Mouse (Mus musculus) limb, embryonic 10.5 days (tissue): ENCODE measurements around the gene Zbtb25. TPM values are rescaled to one million over a fixed set of nuclear protein-coding genes. Genes with fewer than 3 reads are reported as not detected.

Source experiments
- DNase-seq: peaks from one replicate; pipeline ENCODE4 v3.0.0-alpha.2; 2017; ENCODE audit warnings: low spot score
- H3K27ac ChIP-seq: fragments of 300-500 bp; sonication (generic); 2 replicates; pipeline ENCODE4 v1.5.1; 2016; ENCODE audit warnings: mild to moderate bottlenecking
- H3K27me3 ChIP-seq: fragments of 300-500 bp; sonication (generic); 2 replicates; pipeline ENCODE4 v1.6.1; 2016; ENCODE audit warnings: low read depth, mild to moderate bottlenecking; ENCODE audit not compliant: poor library complexity, severe bottlenecking
- H3K36me3 ChIP-seq: fragments of 300-500 bp; sonication (generic); 2 replicates; pipeline ENCODE4 v1.6.1; 2016; ENCODE audit warnings: mild to moderate bottlenecking, moderate library complexity
- H3K4me1 ChIP-seq: fragments of 300-500 bp; sonication (generic); 2 replicates; pipeline ENCODE4 v1.6.1; 2016
- H3K4me3 ChIP-seq: fragments of 300-500 bp; sonication (generic); 2 replicates; pipeline ENCODE4 v1.5.1; 2016; ENCODE audit warnings: mild to moderate bottlenecking, moderate library complexity
- H3K9me3 ChIP-seq: fragments of 300-500 bp; sonication (generic); replicated peaks from 2 replicates; pipeline ENCODE4 v1.6.1; 2016; ENCODE audit warnings: mild to moderate bottlenecking
- WGBS: fragments of 180-500 bp; shearing (Covaris S2); methylation state at CpG from one replicate; pipeline ENCODE4 v1.1.7; 2016; 5-methylcytosine and 5-hydroxymethylcytosine counted together
- polyA plus RNA-seq: library from polyadenylated mRNA; unstranded; fragments of >200 nt; fragmentation: Nextera tagmentation; extraction: Ambion mirVana; gene quantifications from 2 replicates; pipeline ENCODE4 v1.2.1, GENCODE M21; 2016

Gene Zbtb25
- polyA plus RNA-seq, 1 experiment from 2014 or later = 15.9 TPM

GRCm38 (mm10) chr12:76297830-76298229, 71.6 kb downstream of the Zbtb25 start:
- H3K27ac ChIP-seq = no peak overlapping the region
- DNase-seq = no peak
- no peaks in the 10 kb centered on the region for H3K4me1 ChIP-seq
- H3K36me3 ChIP-seq = peaks cover 99% of the 10 kb centered on the region
- WGBS = 88% methylated on average over 5 of the region's 5 CpGs
- no peak overlapping the region for H3K4me3 ChIP-seq
- no peaks in the 10 kb centered on the region for H3K9me3 ChIP-seq
- no peaks in the 10 kb centered on the region for H3K27me3 ChIP-seq

Other genes with a start within 250 kb of the Zbtb25 start
- 0.14 and 0.18 TPM in 2 replicates for gene Esr2, start 192.3 kb downstream of the Zbtb25 start, polyA plus RNA-seq
- not detected in 2 replicates for gene Tex21, start 122.9 kb downstream of the Zbtb25 start, polyA plus RNA-seq
- 100 and 121 TPM in 2 replicates for gene Mthfd1, start 114.3 kb downstream of the Zbtb25 start, polyA plus RNA-seq
- gene Akap5, start 44.7 kb downstream of the Zbtb25 start, polyA plus RNA-seq = 1.2 and 1.9 TPM in 2 replicates
- gene Zbtb1, start 664 bp upstream of the Zbtb25 start, polyA plus RNA-seq = 9.7 and 11.1 TPM in 2 replicates
- gene Hspa2, start 34.6 kb upstream of the Zbtb25 start, polyA plus RNA-seq = 4.8 and 4.9 TPM in 2 replicates
- gene Ppp1r36, start 47.9 kb upstream of the Zbtb25 start, polyA plus RNA-seq = 1.0 and 2.2 TPM in 2 replicates
- gene Plekhg3, start 161.3 kb upstream of the Zbtb25 start, polyA plus RNA-seq = 5.7 and 6.2 TPM in 2 replicates